Mouse (Mus musculus): ENCODE measurements around the gene Tmprss9.

DNA sequence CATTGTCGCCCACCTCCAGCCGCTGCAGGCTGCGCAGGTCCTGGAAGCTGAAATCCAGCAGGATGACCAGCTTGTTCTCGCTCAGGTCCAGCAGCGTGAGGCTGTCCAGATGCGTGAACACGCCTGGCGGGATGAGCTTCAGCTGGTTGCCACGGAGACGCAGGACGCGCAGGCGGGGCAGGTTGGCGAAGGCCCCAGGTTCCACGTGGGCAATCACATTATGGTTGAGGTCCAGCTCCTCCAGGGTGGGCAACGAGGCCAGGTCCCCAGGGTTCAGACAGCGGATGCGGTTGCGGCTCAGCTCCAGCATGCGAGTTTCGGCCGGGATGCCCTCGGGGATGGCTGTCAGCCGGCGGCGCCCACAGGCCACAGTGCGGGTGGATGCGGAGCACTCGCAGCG lies 36.0 kb upstream of the Tmprss9 start:
- TF ChIP-seq CTCF (conservative IDR thresholded peaks at IDR 0.05; ENCODE audit: insufficient read depth, insufficient read length, low read depth, low read length) (no peak), POLR2A (IDR thresholded peaks at IDR 0.05; ENCODE audit: low read depth, low read length) (no peak)
